Mouse (Mus musculus): Measurements from ENCODE around the gene Fam126a. TPM values are rescaled to one million over a fixed set of nuclear protein-coding genes. Genes with fewer than 3 reads are reported as not detected.

The Fam126a gene
- polyA plus RNA-seq, 1 experiment from 2014 or later, result 34.3 TPM

- no peaks in the 10 kb centered on the region for H3K36me3 ChIP-seq (ENCODE audit: control insufficient read depth, insufficient read depth, low read length)
- ATAC-seq (ENCODE audit: low FRiP score), result no peak
- no peaks in the 10 kb centered on the region for H3K4me1 ChIP-seq (ENCODE audit: control insufficient read depth, insufficient read depth, low read length)
- H3K27ac ChIP-seq (ENCODE audit: low read depth, low read length), result no peak overlapping the region
- H3K9me3 ChIP-seq (ENCODE audit: control insufficient read depth, low read length), result no peaks in the 10 kb centered on the region
- WGBS, result 75% methylated on average over 2 of the region's 2 CpGs
- no peak overlapping the region for H3K4me2 ChIP-seq
- H3K27me3 ChIP-seq (ENCODE audit: control insufficient read depth, insufficient read depth, low read length), result no peaks in the 10 kb centered on the region
- H3K9ac ChIP-seq (ENCODE audit: low read length), result no peak overlapping the region
- H3K4me3 ChIP-seq (ENCODE audit: low read depth, low read length), result no peak overlapping the region
- no peak for DNase-seq (ENCODE audit: low spot score, missing footprints)
Observed at GRCm38 (mm10) chr5:23902221-23902620, 128.3 kb downstream of the Fam126a start.

GRCm38 (mm10) chr5:23900190-23900589 lies 130.3 kb downstream of the Fam126a start:
- no peak overlapping the region for H3K9ac ChIP-seq (ENCODE audit: low read length)
- no peak overlapping the region for H3K27ac ChIP-seq (ENCODE audit: low read depth, low read length)
- DNase-seq (ENCODE audit: low spot score, missing footprints) (no peak), ATAC-seq (ENCODE audit: low FRiP score) (no peak)
- no peaks in the 10 kb centered on the region for H3K4me1 ChIP-seq (ENCODE audit: control insufficient read depth, insufficient read depth, low read length)
- WGBS, result 76% methylated on average over 4 of the region's 4 CpGs
- no peaks in the 10 kb centered on the region for H3K36me3 ChIP-seq (ENCODE audit: control insufficient read depth, insufficient read depth, low read length)
- H3K9me3 ChIP-seq (ENCODE audit: control insufficient read depth, low read length), result no peaks in the 10 kb centered on the region
- H3K27me3 ChIP-seq (ENCODE audit: control insufficient read depth, insufficient read depth, low read length), result no peaks in the 10 kb centered on the region
- H3K4me3 ChIP-seq (ENCODE audit: low read depth, low read length), result no peak overlapping the region
- H3K4me2 ChIP-seq, result no peak overlapping the region

GRCm38 (mm10) chr5:23893864-23894771 lies 136.4 kb downstream of the Fam126a start:
- WGBS, result 79% methylated on average over 11 of the region's 11 CpGs
- H3K9ac ChIP-seq (ENCODE audit: low read length), result no peak overlapping the region
- H3K27me3 ChIP-seq (ENCODE audit: control insufficient read depth, insufficient read depth, low read length), result no peaks in the 10 kb centered on the region
- no peak for DNase-seq (ENCODE audit: low spot score, missing footprints)
- no peaks in the 10 kb centered on the region for H3K36me3 ChIP-seq (ENCODE audit: control insufficient read depth, insufficient read depth, low read length)
- H3K4me3 ChIP-seq (ENCODE audit: low read depth, low read length), result no peak overlapping the region
- H3K9me3 ChIP-seq (ENCODE audit: control insufficient read depth, low read length), result no peaks in the 10 kb centered on the region
- H3K27ac ChIP-seq (ENCODE audit: low read depth, low read length), result no peak overlapping the region
- H3K4me2 ChIP-seq, result no peak overlapping the region
- no peak for ATAC-seq (ENCODE audit: low FRiP score)
- H3K4me1 ChIP-seq (ENCODE audit: control insufficient read depth, insufficient read depth, low read length), result no peaks in the 10 kb centered on the region

GRCm38 (mm10) chr5:23893156-23893863 lies 137.2 kb downstream of the Fam126a start:
- 84% methylated on average over 5 of the region's 5 CpGs for WGBS
- no peak for ATAC-seq (ENCODE audit: low FRiP score)
- no peaks in the 10 kb centered on the region for H3K27me3 ChIP-seq (ENCODE audit: control insufficient read depth, insufficient read depth, low read length)

GRCm38 (mm10) chr5:23890734-23891133 lies 139.8 kb downstream of the Fam126a start:
- Histone ChIP-seq H3K27me3 (ENCODE audit: control insufficient read depth, insufficient read depth, low read length) (no peaks in the 10 kb centered on the region), H3K4me3 (ENCODE audit: low read depth, low read length) (no peak overlapping the region), H3K36me3 (ENCODE audit: control insufficient read depth, insufficient read depth, low read length) (no peaks in the 10 kb centered on the region), H3K27ac (ENCODE audit: low read depth, low read length) (no peak overlapping the region), H3K9me3 (ENCODE audit: control insufficient read depth, low read length) (no peaks in the 10 kb centered on the region), H3K9ac (ENCODE audit: low read length) (no peak overlapping the region), H3K4me1 (ENCODE audit: control insufficient read depth, insufficient read depth, low read length) (no peaks in the 10 kb centered on the region), H3K4me2 (no peak overlapping the region)
- peak; percentile 86 for DNase-seq (ENCODE audit: low spot score, missing footprints)
- ATAC-seq (ENCODE audit: low FRiP score), result no peak
- WGBS, result 47% methylated on average over 10 of the region's 10 CpGs

More at GRCm38 (mm10) chr5:23893156-23893863, 137.2 kb downstream of the Fam126a start:
- Histone ChIP-seq H3K36me3 (ENCODE audit: control insufficient read depth, insufficient read depth, low read length) (no peaks in the 10 kb centered on the region), H3K9me3 (ENCODE audit: control insufficient read depth, low read length) (no peaks in the 10 kb centered on the region), H3K9ac (ENCODE audit: low read length) (no peak overlapping the region), H3K4me2 (no peak overlapping the region), H3K4me3 (ENCODE audit: low read depth, low read length) (no peak overlapping the region), H3K27ac (ENCODE audit: low read depth, low read length) (no peak overlapping the region), H3K4me1 (ENCODE audit: control insufficient read depth, insufficient read depth, low read length) (no peaks in the 10 kb centered on the region)
- DNase-seq (ENCODE audit: low spot score, missing footprints), result no peak

GRCm38 (mm10) chr5:23889461-23889860 lies 141.0 kb downstream of the Fam126a start:
- ATAC-seq (ENCODE audit: low FRiP score) (no peak), DNase-seq (ENCODE audit: low spot score, missing footprints) (no peak)
- Histone ChIP-seq H3K36me3 (ENCODE audit: control insufficient read depth, insufficient read depth, low read length) (no peaks in the 10 kb centered on the region), H3K27ac (ENCODE audit: low read depth, low read length) (no peak overlapping the region), H3K4me1 (ENCODE audit: control insufficient read depth, insufficient read depth, low read length) (no peaks in the 10 kb centered on the region), H3K9me3 (ENCODE audit: control insufficient read depth, low read length) (no peaks in the 10 kb centered on the region), H3K9ac (ENCODE audit: low read length) (no peak overlapping the region), H3K27me3 (ENCODE audit: control insufficient read depth, insufficient read depth, low read length) (no peaks in the 10 kb centered on the region), H3K4me3 (ENCODE audit: low read depth, low read length) (no peak overlapping the region), H3K4me2 (no peak overlapping the region)
- 76% methylated on average over 4 of the region's 4 CpGs for WGBS

GRCm38 (mm10) chr5:23887111-23887510 lies 143.4 kb downstream of the Fam126a start:
- no peak for ATAC-seq (ENCODE audit: low FRiP score)
- H3K27ac ChIP-seq (ENCODE audit: low read depth, low read length), result no peak overlapping the region
- no peak overlapping the region for H3K4me3 ChIP-seq (ENCODE audit: low read depth, low read length)
- no peaks in the 10 kb centered on the region for H3K9me3 ChIP-seq (ENCODE audit: control insufficient read depth, low read length)
- no peaks in the 10 kb centered on the region for H3K27me3 ChIP-seq (ENCODE audit: control insufficient read depth, insufficient read depth, low read length)
- no peak overlapping the region for H3K4me2 ChIP-seq
- DNase-seq (ENCODE audit: low spot score, missing footprints), result no peak
- no peaks in the 10 kb centered on the region for H3K36me3 ChIP-seq (ENCODE audit: control insufficient read depth, insufficient read depth, low read length)
- WGBS, result 75% methylated on average over 3 of the region's 3 CpGs
- H3K9ac ChIP-seq (ENCODE audit: low read length), result no peak overlapping the region
- H3K4me1 ChIP-seq (ENCODE audit: control insufficient read depth, insufficient read depth, low read length), result no peaks in the 10 kb centered on the region

GRCm38 (mm10) chr5:23874457-23874856 lies 156.0 kb downstream of the Fam126a start:
- DNase-seq (ENCODE audit: low spot score, missing footprints) (no peak), ATAC-seq (ENCODE audit: low FRiP score) (no peak)
- Histone ChIP-seq H3K4me3 (ENCODE audit: low read depth, low read length) (no peak overlapping the region), H3K27me3 (ENCODE audit: control insufficient read depth, insufficient read depth, low read length) (no peaks in the 10 kb centered on the region), H3K4me1 (ENCODE audit: control insufficient read depth, insufficient read depth, low read length) (no peaks in the 10 kb centered on the region), H3K4me2 (no peak overlapping the region), H3K9me3 (ENCODE audit: control insufficient read depth, low read length) (no peaks in the 10 kb centered on the region), H3K27ac (ENCODE audit: low read depth, low read length) (no peak overlapping the region), H3K9ac (ENCODE audit: low read length) (no peak overlapping the region), H3K36me3 (ENCODE audit: control insufficient read depth, insufficient read depth, low read length) (no peaks in the 10 kb centered on the region)
- 73% methylated on average over 5 of the region's 5 CpGs for WGBS

- no peak overlapping the region for H3K9ac ChIP-seq (ENCODE audit: low read length)
- H3K27me3 ChIP-seq (ENCODE audit: control insufficient read depth, insufficient read depth, low read length), result no peaks in the 10 kb centered on the region
- 90% methylated on average over 6 of the region's 6 CpGs for WGBS
- H3K4me2 ChIP-seq, result no peak overlapping the region
- no peak overlapping the region for H3K4me3 ChIP-seq (ENCODE audit: low read depth, low read length)
- DNase-seq (ENCODE audit: low spot score, missing footprints) (no peak), ATAC-seq (ENCODE audit: low FRiP score) (no peak)
- H3K9me3 ChIP-seq (ENCODE audit: control insufficient read depth, low read length), result no peaks in the 10 kb centered on the region
- no peak overlapping the region for H3K27ac ChIP-seq (ENCODE audit: low read depth, low read length)
- H3K4me1 ChIP-seq (ENCODE audit: control insufficient read depth, insufficient read depth, low read length), result no peaks in the 10 kb centered on the region
- H3K36me3 ChIP-seq (ENCODE audit: control insufficient read depth, insufficient read depth, low read length), result no peaks in the 10 kb centered on the region
Observed at GRCm38 (mm10) chr5:23872586-23872985, 157.9 kb downstream of the Fam126a start.
